Mouse (Mus musculus) layer of hippocampus, adult 9-11 months (tissue): ENCODE measurements at regions not wholly inside any gene's neighbourhood (a gene's known extent, or its start where the extent isn't known, plus 50 kb on each side); places are given as distances from the start of the nearest gene placed in this dataset.

Experiments
- DNase-seq: peaks from one replicate; pipeline ENCODE4 v3.0.0; 2022

- DNase-seq = no peak
Observed at GRCm38 (mm10) chr16:77537351-77537750, 64.5 kb downstream of the Gm11146 start.

- DNase-seq = peak; percentile 67
Observed at GRCm38 (mm10) chr16:77536746-77537145, 65.1 kb downstream of the Gm11146 start.

GRCm38 (mm10) chr16:77536314-77536713 is 65.6 kb downstream of the Gm11146 start:
- DNase-seq = peak; percentile 14

GRCm38 (mm10) chr16:77535021-77535420 is 66.9 kb downstream of the Gm11146 start:
- DNase-seq = peak; percentile 18

- DNase-seq = no peak
Observed at GRCm38 (mm10) chr16:77531596-77531995, 70.3 kb downstream of the Gm11146 start.

- no peak for DNase-seq
Observed at GRCm38 (mm10) chr16:77527951-77528350, 73.9 kb downstream of the Gm11146 start.

- DNase-seq = no peak
Observed at GRCm38 (mm10) chr16:77514606-77515005, 87.3 kb downstream of the Gm11146 start.

- no peak for DNase-seq
Observed at GRCm38 (mm10) chr16:77503556-77503955, 98.3 kb downstream of the Gm11146 start.

GRCm38 (mm10) chr16:77502916-77503315 is 99.0 kb downstream of the Gm11146 start:
- DNase-seq = no peak

GRCm38 (mm10) chr16:77502026-77502425 is 99.9 kb downstream of the Gm11146 start:
- DNase-seq = no peak

GRCm38 (mm10) chr16:77500981-77501380 is 100.9 kb downstream of the Gm11146 start:
- DNase-seq = no peak

GRCm38 (mm10) chr16:77500413-77500812 is 101.5 kb downstream of the Gm11146 start:
- no peak for DNase-seq

- peak; percentile 85 for DNase-seq
Observed at GRCm38 (mm10) chr16:77499537-77500301, 102.2 kb downstream of the Gm11146 start.

GRCm38 (mm10) chr16:77495310-77495709 is 106.6 kb downstream of the Gm11146 start:
- DNase-seq = no peak

- no peak for DNase-seq
Observed at GRCm38 (mm10) chr16:77494042-77494441, 107.9 kb downstream of the Gm11146 start.

- DNase-seq = no peak
Observed at GRCm38 (mm10) chr16:77488155-77488554, 113.7 kb downstream of the Gm11146 start.

- DNase-seq = no peak
Observed at GRCm38 (mm10) chr16:77479812-77480211, 122.1 kb downstream of the Gm11146 start.

GRCm38 (mm10) chr16:77471868-77472267 is 130.0 kb downstream of the Gm11146 start:
- DNase-seq = no peak

- no peak for DNase-seq
Observed at GRCm38 (mm10) chr16:77469903-77470302, 132.0 kb downstream of the Gm11146 start.

- DNase-seq = no peak
Observed at GRCm38 (mm10) chr16:77469328-77469875, 132.5 kb downstream of the Gm11146 start.

GRCm38 (mm10) chr16:77467216-77467615 is 134.7 kb downstream of the Gm11146 start:
- no peak for DNase-seq

GRCm38 (mm10) chr16:77464623-77465022 is 137.3 kb downstream of the Gm11146 start:
- DNase-seq = no peak

GRCm38 (mm10) chr16:77461922-77462321 is 140.0 kb downstream of the Gm11146 start:
- DNase-seq = no peak

GRCm38 (mm10) chr16:77461459-77461858 is 140.4 kb downstream of the Gm11146 start:
- DNase-seq = no peak

GRCm38 (mm10) chr16:77459651-77460050 is 142.2 kb downstream of the Gm11146 start:
- DNase-seq = no peak
